Mouse (Mus musculus) liver, embryonic 15.5 days (tissue): ENCODE data around the gene Tmem247. TPM values are rescaled to one million over a fixed set of nuclear protein-coding genes. Genes with fewer than 3 reads are reported as not detected.

ENCODE experiments used
- ATAC-seq: fragments of 200-750 bp; cut with Nextera tagmentation; 2 replicates; pipeline ENCODE4 v1.8.0; 2017; ENCODE audit warnings: moderate number of reproducible peaks, mild to moderate bottlenecking, moderate library complexity; ENCODE audit not compliant: insufficient read depth
- H3K27ac ChIP-seq: fragments of 300-500 bp; sonication (generic); replicated peaks from 2 replicates; pipeline ENCODE4 v1.5.1; 2015; ENCODE audit warnings: mild to moderate bottlenecking, inconsistent platforms
- H3K27me3 ChIP-seq: fragments of 300-500 bp; sonication (generic); 2 replicates; pipeline ENCODE4 v1.6.1; 2015; ENCODE audit warnings: mild to moderate bottlenecking, inconsistent platforms
- H3K36me3 ChIP-seq: fragments of 300-500 bp; sonication (generic); replicated peaks from 2 replicates; pipeline ENCODE4 v1.6.1; 2015; ENCODE audit warnings: moderate library complexity, mild to moderate bottlenecking, inconsistent platforms
- H3K4me1 ChIP-seq: fragments of 300-500 bp; sonication (generic); replicated peaks from 2 replicates; pipeline ENCODE4 v1.6.1; 2015; ENCODE audit warnings: inconsistent platforms
- H3K4me2 ChIP-seq: fragments of 300-500 bp; sonication (generic); 2 replicates; pipeline ENCODE4 v1.6.1; 2015; ENCODE audit warnings: moderate library complexity, mild to moderate bottlenecking, inconsistent platforms
- H3K4me3 ChIP-seq: fragments of 300-500 bp; sonication (generic); replicated peaks from 2 replicates; pipeline ENCODE4 v1.5.1; 2015; ENCODE audit warnings: mild to moderate bottlenecking, inconsistent platforms
- H3K9ac ChIP-seq: fragments of 300-500 bp; sonication (generic); 2 replicates; pipeline ENCODE4 v1.6.1; 2015; ENCODE audit warnings: moderate library complexity, mild to moderate bottlenecking, inconsistent platforms
- H3K9me3 ChIP-seq: fragments of 300-500 bp; sonication (generic); replicated peaks from 2 replicates; pipeline ENCODE4 v1.6.1; 2016; ENCODE audit warnings: inconsistent platforms
- WGBS: fragments of 180-500 bp; shearing (Covaris S2); methylation state at CpG from one replicate; pipeline ENCODE4 v1.1.7; 2015; ENCODE audit warnings: mixed read lengths; ENCODE audit not compliant: insufficient replicate concordance; 5-methylcytosine and 5-hydroxymethylcytosine counted together
- polyA plus RNA-seq: library from polyadenylated mRNA; unstranded; fragments of >200 nt; fragmentation: Nextera tagmentation; extraction: Ambion mirVana; gene quantifications from 2 replicates; pipeline ENCODE4 v1.2.1, GENCODE M21; 2015

Gene Tmem247
- polyA plus RNA-seq = not detected in 2 replicates

- WGBS = 79% methylated on average over 10 of the region's 10 CpGs
- H3K9me3 ChIP-seq = no peaks in the 10 kb centered on the region
- no peak for ATAC-seq
Observed at GRCm38 (mm10) chr17:86917048-86917447, at the start of gene Tmem247. Gene Tmem247 (plus strand): TSS chr17:86917348.

GRCm38 (mm10) chr17:86870586-86870985 is 46.6 kb upstream of the Tmem247 start:
- ATAC-seq = no peak
- no peaks in the 10 kb centered on the region for H3K9me3 ChIP-seq
- no peak overlapping the region for H3K4me2 ChIP-seq
- no peaks in the 10 kb centered on the region for H3K27me3 ChIP-seq
- WGBS = 80% methylated on average over 8 of the region's 8 CpGs
- no peak overlapping the region for H3K27ac ChIP-seq
- H3K4me1 ChIP-seq = no peaks in the 10 kb centered on the region
- no peak overlapping the region for H3K4me3 ChIP-seq
- H3K9ac ChIP-seq = no peak overlapping the region
- H3K36me3 ChIP-seq = no peaks in the 10 kb centered on the region

More at GRCm38 (mm10) chr17:86917048-86917447, at the start of gene Tmem247:
- Histone ChIP-seq H3K4me1 (no peaks in the 10 kb centered on the region), H3K9ac (no peak within 1 kb of the TSS), H3K27ac (no peak within 1 kb of the TSS), H3K4me2 (no peak within 1 kb of the TSS), H3K4me3 (no peak within 1 kb of the TSS), H3K36me3 (no peaks in the 10 kb centered on the region), H3K27me3 (no peaks in the 10 kb centered on the region)

- H3K4me1 ChIP-seq = 0 out of 2 replicates have a peak, but pooled peaks cover 9% of the 10 kb centered on the region
- no peak overlapping the region for H3K4me2 ChIP-seq
- no peak overlapping the region for H3K9ac ChIP-seq
- no peak overlapping the region for H3K4me3 ChIP-seq
- H3K27me3 ChIP-seq = no peaks in the 10 kb centered on the region
- no peak overlapping the region for H3K27ac ChIP-seq
- WGBS = 33% methylated on average over 6 of the region's 6 CpGs
- no peak for ATAC-seq
- no peaks in the 10 kb centered on the region for H3K9me3 ChIP-seq
- H3K36me3 ChIP-seq = no peaks in the 10 kb centered on the region
Observed at GRCm38 (mm10) chr17:86872643-86873042, 44.5 kb upstream of the Tmem247 start.

- Histone ChIP-seq H3K27ac (no peak overlapping the region), H3K36me3 (no peaks in the 10 kb centered on the region), H3K4me1 (0 out of 2 replicates have a peak, but pooled peaks cover 9% of the 10 kb centered on the region), H3K27me3 (no peaks in the 10 kb centered on the region), H3K9ac (no peak overlapping the region), H3K4me3 (no peak overlapping the region), H3K9me3 (no peaks in the 10 kb centered on the region), H3K4me2 (0 out of 2 replicates have a peak overlapping the region, but pooled peaks have one; percentile 14)
- no peak; the same call in 1 of the 2 replicates for ATAC-seq
- 39% methylated on average over 9 of the region's 9 CpGs for WGBS
Observed at GRCm38 (mm10) chr17:86876940-86877339, 40.2 kb upstream of the Tmem247 start.

DNA sequence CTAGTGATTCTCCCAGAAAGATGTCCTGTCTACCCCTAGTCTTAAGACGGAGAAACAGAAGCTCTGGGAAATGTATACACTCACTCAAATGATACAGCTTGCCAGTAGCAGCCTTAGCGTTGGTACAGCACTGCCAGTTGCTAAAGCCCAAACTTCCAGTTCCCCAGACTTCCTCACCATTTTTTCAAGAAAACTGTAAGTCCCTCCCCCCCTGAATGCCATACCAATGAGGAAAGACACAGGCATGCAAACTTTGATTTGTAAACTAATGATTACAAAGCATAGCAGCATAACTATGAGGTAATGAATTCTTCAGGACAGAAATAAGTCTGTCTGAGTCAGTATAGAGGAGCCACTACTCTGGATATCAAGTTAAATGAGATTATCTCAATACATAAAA is 39.4 kb upstream of the Tmem247 start:
- Histone ChIP-seq H3K4me1 (0 out of 2 replicates have a peak, but pooled peaks cover 9% of the 10 kb centered on the region), H3K27me3 (no peaks in the 10 kb centered on the region), H3K9ac (no peak overlapping the region), H3K27ac (no peak overlapping the region), H3K9me3 (no peaks in the 10 kb centered on the region), H3K4me3 (no peak overlapping the region), H3K36me3 (no peaks in the 10 kb centered on the region), H3K4me2 (no peak overlapping the region)
- ATAC-seq = no peak
- WGBS = 52% methylated on average over 2 of the region's 2 CpGs

DNA sequence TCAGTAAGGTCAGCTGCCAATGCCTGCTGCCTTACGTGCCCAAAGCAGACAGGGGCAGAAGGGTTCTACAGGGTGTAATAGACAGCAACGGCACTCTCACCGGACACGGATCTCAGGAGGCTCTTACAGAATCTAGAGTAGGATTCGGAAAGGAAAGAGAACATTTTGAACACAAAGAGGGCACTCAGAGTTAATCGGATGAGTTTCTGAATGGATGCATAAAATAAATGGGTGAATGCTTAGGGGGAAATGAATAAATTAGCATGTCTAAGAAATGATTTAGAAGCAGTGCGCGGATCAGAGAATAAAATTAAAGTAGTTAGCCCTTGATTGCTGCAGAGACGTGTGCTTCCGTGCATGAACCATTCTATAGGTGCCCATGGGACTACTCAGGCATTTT is 37.1 kb upstream of the Tmem247 start:
- Histone ChIP-seq H3K9me3 (no peaks in the 10 kb centered on the region), H3K36me3 (no peaks in the 10 kb centered on the region), H3K4me3 (no peak overlapping the region), H3K27ac (no peak overlapping the region), H3K4me1 (0 out of 2 replicates have a peak, but pooled peaks cover 9% of the 10 kb centered on the region), H3K4me2 (no peak overlapping the region), H3K9ac (no peak overlapping the region), H3K27me3 (no peaks in the 10 kb centered on the region)
- 70% methylated on average over 10 of the region's 10 CpGs for WGBS
- ATAC-seq = no peak

DNA sequence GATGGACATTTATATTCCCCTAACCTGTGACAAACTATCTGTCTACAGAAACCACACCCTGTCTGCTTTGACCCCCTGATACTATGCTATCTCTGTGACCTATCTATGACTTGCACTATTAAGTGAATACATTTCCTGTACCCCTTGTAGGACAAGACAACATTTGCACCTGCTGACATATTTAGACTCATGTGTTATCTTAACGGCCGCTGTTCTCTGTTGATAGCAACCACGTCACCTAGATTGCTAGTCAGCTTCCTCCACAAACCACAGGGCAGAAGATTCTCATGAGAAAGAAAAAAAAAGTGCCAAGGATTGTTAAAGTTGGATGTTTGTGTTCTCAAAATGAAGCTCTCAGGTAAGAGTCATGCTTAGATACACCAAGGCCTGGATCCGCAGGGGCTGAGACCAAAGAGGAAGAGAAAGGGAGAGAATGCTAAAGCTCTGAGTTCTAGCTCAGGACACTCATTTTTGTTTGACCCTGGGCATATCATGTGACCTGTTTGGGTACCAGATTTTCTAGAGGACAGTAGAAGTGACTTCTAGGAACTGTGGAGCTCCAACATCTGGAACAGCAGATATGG is 36.6 kb upstream of the Tmem247 start:
- Histone ChIP-seq H3K4me3 (no peak overlapping the region), H3K36me3 (no peaks in the 10 kb centered on the region), H3K4me1 (0 out of 2 replicates have a peak, but pooled peaks cover 9% of the 10 kb centered on the region), H3K4me2 (no peak overlapping the region), H3K27ac (no peak overlapping the region), H3K27me3 (no peaks in the 10 kb centered on the region), H3K9ac (no peak overlapping the region), H3K9me3 (no peaks in the 10 kb centered on the region)
- WGBS = 27% methylated on average over 4 of the region's 4 CpGs
- no peak for ATAC-seq

- H3K4me3 ChIP-seq = no peak overlapping the region
- no peaks in the 10 kb centered on the region for H3K9me3 ChIP-seq
- WGBS = 57% methylated on average over 4 of the region's 4 CpGs
- no peak overlapping the region for H3K9ac ChIP-seq
- H3K4me2 ChIP-seq = no peak overlapping the region
- no peaks in the 10 kb centered on the region for H3K27me3 ChIP-seq
- H3K27ac ChIP-seq = no peak overlapping the region
- no peak for ATAC-seq
- H3K4me1 ChIP-seq = no peaks in the 10 kb centered on the region
- H3K36me3 ChIP-seq = no peaks in the 10 kb centered on the region
Observed at GRCm38 (mm10) chr17:86895191-86895590, 22.0 kb upstream of the Tmem247 start.

DNA sequence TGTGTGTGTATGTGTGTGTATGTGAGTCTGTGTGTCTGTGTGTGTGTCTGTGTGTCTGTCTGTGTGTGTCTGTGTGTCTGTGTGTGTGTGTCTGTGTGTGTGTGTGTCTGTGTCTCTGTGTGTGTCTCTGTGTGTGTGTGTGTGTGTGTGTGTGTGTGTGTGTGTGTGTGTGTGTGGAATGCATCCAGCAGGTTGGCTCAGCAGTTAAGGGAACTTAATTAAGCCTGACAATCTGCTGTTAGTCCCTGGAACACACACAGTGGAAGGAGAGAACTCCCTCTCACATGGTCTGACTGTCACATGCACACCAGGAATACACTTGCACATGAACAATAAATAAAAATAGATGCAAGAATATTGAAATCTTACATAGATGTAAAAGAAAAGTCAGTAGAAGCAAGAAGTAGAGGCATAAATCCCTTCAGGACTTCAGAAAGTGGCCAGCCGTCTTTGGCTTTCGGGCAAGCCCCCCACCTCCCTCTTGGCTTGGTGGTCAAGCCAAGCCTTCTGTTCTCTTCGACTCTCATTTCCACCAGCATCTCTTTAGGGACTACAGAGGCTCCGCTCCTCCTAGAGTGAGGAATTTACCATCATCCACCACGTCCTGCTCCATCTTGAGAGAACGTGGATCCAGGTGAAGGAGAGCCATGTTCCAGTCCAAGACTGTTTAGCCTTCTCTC is 19.5 kb upstream of the Tmem247 start:
- WGBS = 68% methylated on average over 6 of the region's 6 CpGs
- no peak overlapping the region for H3K4me2 ChIP-seq
- no peak overlapping the region for H3K4me3 ChIP-seq
- H3K4me1 ChIP-seq = no peaks in the 10 kb centered on the region
- no peak overlapping the region for H3K27ac ChIP-seq
- no peaks in the 10 kb centered on the region for H3K36me3 ChIP-seq
- no peaks in the 10 kb centered on the region for H3K9me3 ChIP-seq
- no peak for ATAC-seq
- no peaks in the 10 kb centered on the region for H3K27me3 ChIP-seq
- no peak overlapping the region for H3K9ac ChIP-seq

GRCm38 (mm10) chr17:86899821-86900220 is 17.3 kb upstream of the Tmem247 start:
- Histone ChIP-seq H3K27me3 (no peaks in the 10 kb centered on the region), H3K9me3 (no peaks in the 10 kb centered on the region), H3K9ac (no peak overlapping the region), H3K27ac (no peak overlapping the region), H3K4me2 (no peak overlapping the region), H3K4me1 (peaks cover 9% of the 10 kb centered on the region; the same call in 1 of the 2 replicates), H3K36me3 (no peaks in the 10 kb centered on the region), H3K4me3 (no peak overlapping the region)
- 49% methylated on average over 5 of the region's 5 CpGs for WGBS
- ATAC-seq = no peak

DNA sequence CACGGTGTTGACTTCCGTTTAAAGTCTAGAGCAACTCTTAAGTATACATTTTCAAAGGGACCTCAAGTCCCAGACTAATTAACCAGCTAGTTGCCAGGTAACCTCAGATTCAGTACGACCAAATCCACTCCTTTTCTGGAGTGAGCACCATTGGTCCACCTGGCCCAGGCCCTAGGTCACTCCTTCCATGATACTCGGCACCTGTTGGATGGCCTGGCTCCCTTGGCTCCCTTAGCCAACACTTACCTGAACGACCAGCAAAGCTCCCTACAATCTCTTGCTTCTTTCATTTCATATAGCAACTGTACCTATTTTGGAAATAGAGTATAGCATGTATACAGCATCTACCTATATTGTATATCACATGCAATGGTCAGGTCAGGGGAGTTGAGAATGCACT is 16.6 kb upstream of the Tmem247 start:
- no peaks in the 10 kb centered on the region for H3K36me3 ChIP-seq
- H3K4me2 ChIP-seq = no peak overlapping the region
- H3K27me3 ChIP-seq = no peaks in the 10 kb centered on the region
- H3K4me3 ChIP-seq = no peak overlapping the region
- no peaks in the 10 kb centered on the region for H3K9me3 ChIP-seq
- 64% methylated on average over 5 of the region's 5 CpGs for WGBS
- no peak for ATAC-seq
- no peak overlapping the region for H3K9ac ChIP-seq
- H3K4me1 ChIP-seq = peaks cover 13% of the 10 kb centered on the region; the same call in 1 of the 2 replicates
- no peak overlapping the region for H3K27ac ChIP-seq
